Mouse (Mus musculus) gastrocnemius, adult 2 months (tissue): ENCODE measurements at regions not wholly inside any gene's neighbourhood (a gene's known extent, or its start where the extent isn't known, plus 50 kb on each side); places are given as distances from the start of the nearest gene placed in this dataset.

Experiments
- DNase-seq: peaks from one replicate; pipeline ENCODE4 v3.0.0; 2022
- H3K27ac ChIP-seq: fragments of 200-600 bp; 2 replicates; pipeline ENCODE4 v1.8.1; 2022; ENCODE audit warnings: mild to moderate bottlenecking
- H3K4me3 ChIP-seq: fragments of 200-600 bp; 2 replicates; pipeline ENCODE4 v1.8.1; 2022; ENCODE audit warnings: mild to moderate bottlenecking, moderate library complexity
- CTCF ChIP-seq: fragments of 200-600 bp; IDR thresholded peaks from 2 replicates; pipeline ENCODE4 v1.8.1; 2022; ENCODE audit warnings: antibody characterized with exemption, mild to moderate bottlenecking, moderate library complexity
- intact Hi-C: fragments of 180-260 bp; cut with DNase I; formaldehyde crosslinking; loops from one replicate; pipeline ENCODE4 v1.15.1; 2025

GRCm38 (mm10) chr2:68799993-68800740 is 61.1 kb upstream of the Cers6 start:
- Histone ChIP-seq H3K27ac (no peak overlapping the region), H3K4me3 (no peak overlapping the region)
- intact Hi-C loops, result no loop called here
- TF ChIP-seq CTCF, result no peak
- DNase-seq, result no peak

- Histone ChIP-seq H3K4me3 (no peak overlapping the region), H3K27ac (no peak overlapping the region)
- no peak for DNase-seq
- no peak for TF ChIP-seq CTCF
- intact Hi-C loops, result no loop called here
These were observed 57.1 kb upstream of the Cers6 start for GRCm38 (mm10) chr2:68804117-68804516.

GRCm38 (mm10) chr2:68805866-68806265 is 55.4 kb upstream of the Cers6 start:
- Histone ChIP-seq H3K27ac (no peak overlapping the region), H3K4me3 (peak overlapping the region; percentile 9; the same call in 1 of the 2 replicates)
- intact Hi-C loops, result no loop called here
- DNase-seq, result peak; percentile 60
- TF ChIP-seq CTCF, result no peak

GRCm38 (mm10) chr2:68806311-68806895 is 54.8 kb upstream of the Cers6 start:
- TF ChIP-seq CTCF, result no peak
- no peak for DNase-seq
- peak overlapping the region; percentile 9; the same call in 1 of the 2 replicates for H3K4me3 ChIP-seq
- intact Hi-C loops, result no loop called here
- peak overlapping the region; percentile 48 for H3K27ac ChIP-seq
